Mouse (Mus musculus) NIH3T3 (cell line): ENCODE data around the gene Dand5.
A peak's percentile ranks its signal among the peaks of the same experiment; 100 is the strongest.

ENCODE experiments used
- DNase-seq: peaks from one replicate; pipeline ENCODE4 v3.0.0-alpha.2; 2012; ENCODE audit warnings: low read depth

Gene Dand5

GRCm38 (mm10) chr8:84822723-84823122, at the start of gene Dand5:
TSS of gene Dand5 (minus strand) at chr8:84822823.
- no peak for DNase-seq

- peak; percentile 26 for DNase-seq
Measured at GRCm38 (mm10) chr8:84871376-84872308, 49.0 kb upstream of the Dand5 start, which contains the start of gene Syce2. TSS of gene Syce2 (plus strand) at chr8:84872111.

DNA sequence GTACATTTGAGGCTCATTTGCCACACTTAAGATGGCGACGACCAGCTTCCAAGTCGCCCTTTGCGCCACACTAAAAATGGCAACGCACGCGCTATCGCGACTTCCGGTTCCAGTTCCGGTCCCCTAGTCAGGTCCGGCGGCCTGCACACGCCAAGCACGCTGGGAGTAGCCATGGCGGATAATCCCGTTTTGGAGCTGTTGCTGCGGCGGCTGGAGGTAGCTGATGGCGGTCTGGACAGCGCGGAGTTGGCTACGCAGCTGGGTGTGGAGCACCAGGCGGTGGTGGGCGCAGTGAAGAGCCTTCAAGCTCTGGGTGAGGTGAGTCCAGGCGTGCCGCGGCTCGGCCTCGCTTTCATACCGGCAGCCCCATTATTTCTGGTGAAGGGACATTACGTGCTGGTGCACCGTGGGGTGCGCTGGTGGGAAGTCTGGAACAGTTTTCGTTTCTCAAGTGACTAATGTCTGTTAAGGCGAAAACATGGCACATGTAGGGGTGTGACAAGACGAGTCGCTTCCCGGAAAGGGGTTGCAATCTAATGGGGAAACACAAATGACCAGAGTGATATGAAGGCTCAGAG, 34.3 kb upstream of the Dand5 start, which contains the start of gene Farsa:
Farsa (plus strand) TSS at position 126 of the 578 bp plus-strand sequence.
- DNase-seq, result peak; percentile 97

DNA sequence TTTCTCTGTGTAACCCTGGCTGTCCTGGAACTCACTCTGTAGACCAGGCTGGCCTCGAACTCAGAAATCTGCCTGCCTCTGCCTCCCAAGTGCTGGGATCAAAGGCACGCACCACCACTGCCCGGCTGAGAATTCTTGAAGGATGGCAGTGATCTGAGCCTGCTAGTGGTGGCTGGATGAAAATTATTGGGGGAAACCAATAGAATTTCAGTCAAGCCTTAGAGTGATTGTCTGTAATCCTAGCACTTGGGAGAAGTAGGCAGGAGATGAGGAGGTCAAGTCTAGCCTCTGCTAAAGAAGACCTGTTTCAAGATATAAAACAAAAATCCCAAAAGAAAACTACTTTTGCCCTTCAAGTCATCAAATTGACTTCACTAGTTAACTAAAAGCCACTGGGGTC, 33.8 kb upstream of the Dand5 start:
- no peak for DNase-seq

DNA sequence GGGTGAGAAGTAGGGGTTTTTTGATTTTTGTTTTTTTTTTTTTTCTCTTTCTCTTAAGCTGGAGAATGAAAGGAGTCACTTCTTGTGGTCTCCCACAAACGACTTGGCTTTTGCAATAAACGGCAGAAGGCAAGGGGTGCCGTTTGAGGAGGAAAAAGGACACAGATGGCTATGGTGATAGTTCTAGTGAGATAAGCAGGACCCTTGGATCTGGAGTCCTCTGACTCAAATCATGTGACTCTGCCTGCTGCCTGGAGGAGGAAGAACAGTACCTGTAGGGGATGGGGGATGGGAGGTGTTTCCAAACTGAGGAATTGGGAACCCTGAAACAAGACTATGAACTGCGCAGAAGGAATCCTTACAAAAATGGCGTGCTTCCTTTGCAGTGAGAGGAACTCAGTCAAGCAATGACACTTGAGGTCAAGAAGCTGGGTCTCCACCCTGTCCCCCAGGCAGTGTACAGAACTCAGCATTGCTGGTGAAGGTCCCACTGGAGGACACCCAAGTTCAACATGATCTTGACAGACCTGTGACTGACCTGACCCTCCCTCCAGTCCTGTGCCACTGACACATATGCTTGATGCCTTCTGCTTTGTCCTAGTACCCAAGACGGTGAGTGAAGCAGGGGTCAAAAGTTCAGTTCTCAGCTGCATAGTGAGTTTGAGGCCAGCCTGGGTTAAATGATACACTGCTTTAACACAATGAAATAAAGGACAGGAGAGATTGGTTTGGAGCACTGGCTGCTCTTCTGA, 25.2 kb upstream of the Dand5 start:
- peak; percentile 27 for DNase-seq

GRCm38 (mm10) chr8:84846722-84847572, 24.3 kb upstream of the Dand5 start, which contains the start of gene Calr:
TSS of gene Calr (minus strand) at chr8:84846934.
- peak; percentile 99 for DNase-seq

GRCm38 (mm10) chr8:84846094-84846721, 23.6 kb upstream of the Dand5 start:
- DNase-seq, result no peak

GRCm38 (mm10) chr8:84845355-84846093, 22.9 kb upstream of the Dand5 start:
- peak; percentile 72 for DNase-seq

DNA sequence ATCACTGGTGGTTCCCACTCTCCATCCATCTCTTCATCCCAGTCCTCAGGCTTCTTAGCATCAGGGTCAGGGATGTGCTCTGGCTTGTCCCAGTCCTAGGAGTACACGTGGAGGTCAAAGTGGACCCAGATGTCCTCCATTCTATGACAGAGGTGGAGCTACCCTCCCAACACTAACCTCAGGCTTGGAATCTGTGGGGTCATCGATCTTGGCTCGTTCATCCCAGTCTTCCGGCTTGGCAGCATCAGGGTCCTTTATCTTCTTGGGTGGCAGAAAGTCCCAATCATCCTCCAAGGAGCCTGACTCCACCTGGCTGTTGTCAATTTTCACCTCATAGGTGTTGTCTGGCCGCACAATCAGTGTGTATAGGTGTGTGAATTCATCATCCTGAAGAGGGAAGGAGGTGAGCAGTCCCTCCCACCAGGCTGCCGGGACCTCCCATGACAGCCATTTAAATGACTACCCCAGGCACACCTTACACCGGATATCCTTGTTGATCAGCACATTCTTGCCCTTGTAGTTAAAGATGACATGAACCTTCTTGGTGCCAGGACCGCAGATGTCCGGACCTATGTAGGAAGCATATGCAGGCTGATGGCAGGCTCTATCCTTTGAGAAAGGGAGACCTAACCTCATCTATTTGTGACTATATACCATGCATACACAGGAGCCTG, 21.9 kb upstream of the Dand5 start:
- no peak for DNase-seq

GRCm38 (mm10) chr8:84841514-84841913, 18.9 kb upstream of the Dand5 start:
- no peak for DNase-seq

GRCm38 (mm10) chr8:84840248-84840999, 17.8 kb upstream of the Dand5 start, which contains the start of gene Rad23a:
TSS of gene Rad23a (minus strand) at chr8:84840665.
- peak; percentile 96 for DNase-seq

DNA sequence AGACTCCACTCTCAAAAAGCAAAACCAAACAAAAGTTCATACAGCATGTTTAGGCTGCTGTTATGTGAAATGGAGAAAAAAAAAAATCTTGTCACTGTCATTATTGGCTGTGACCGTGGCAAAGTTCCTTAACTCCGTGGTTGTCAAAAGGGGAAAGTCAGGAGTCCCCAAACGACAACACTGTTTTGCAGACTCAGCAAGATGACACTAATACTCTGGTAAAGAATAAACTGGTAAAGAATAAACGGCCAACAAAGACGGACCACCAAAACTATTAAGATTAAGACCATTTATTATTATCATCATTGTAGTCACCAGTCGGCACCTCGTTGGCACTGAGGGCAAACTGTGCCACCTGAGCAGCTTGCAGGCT, 17.2 kb upstream of the Dand5 start:
- no peak for DNase-seq

GRCm38 (mm10) chr8:84839411-84839810, 16.8 kb upstream of the Dand5 start:
- DNase-seq, result no peak

GRCm38 (mm10) chr8:84838513-84838912, 15.9 kb upstream of the Dand5 start:
- no peak for DNase-seq

DNA sequence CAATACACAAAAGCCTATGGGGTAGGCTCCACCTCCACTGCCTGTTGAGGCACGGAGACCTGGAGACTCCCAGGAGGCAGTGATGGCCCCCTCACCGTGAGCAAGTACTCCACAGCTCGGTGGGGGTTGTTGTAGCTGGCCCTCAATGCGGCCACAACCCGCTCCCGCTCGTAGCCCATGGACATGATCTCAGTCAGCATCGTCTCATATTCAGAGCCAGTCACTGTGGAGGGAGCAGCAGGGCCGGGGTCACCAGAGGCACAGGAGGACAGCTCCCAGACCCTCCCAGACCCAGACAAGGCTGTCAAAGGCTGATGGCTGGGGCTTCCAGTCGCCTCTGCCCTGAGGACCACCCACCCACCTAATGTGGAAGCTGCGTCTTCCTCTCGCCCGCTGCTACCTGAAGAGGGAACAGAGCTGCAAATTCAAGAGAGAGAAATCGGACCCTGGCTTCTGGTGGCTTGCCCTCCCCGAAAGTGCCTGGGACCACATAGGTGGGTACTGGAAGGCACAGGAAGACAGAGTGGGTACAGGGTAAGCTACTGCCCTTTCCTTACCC, 15.4 kb upstream of the Dand5 start:
- DNase-seq, result no peak

GRCm38 (mm10) chr8:84837149-84837911, 14.7 kb upstream of the Dand5 start:
- no peak for DNase-seq
